13 mouse cellular contexts compared by ENCODE assay signal in genomic region chr7:132568817-132569216, GRCm38 (mm10). TPM values are rescaled to one million over a fixed set of nuclear protein-coding genes. Genes with fewer than 3 reads are reported as not detected.
DNase-seq lines count a peak whose midpoint lies in the region; ATAC-seq and TF ChIP-seq lines count a peak whose summit lies in the region.
"Had no signal": no experiment of that assay in that cellular context is flagged by ENCODE, and none has a peak within 500 bp of the region (broad histone marks: within the 10 kb centered on the region; RNA-seq: fewer than 3 reads in every experiment).

No protein-coding gene starts in this region.

- H3K9me3 ChIP-seq in midbrain, embryonic 16.5 days (replicated peaks; ENCODE audit: control insufficient read depth, low read length, poor library complexity, severe bottlenecking) = no peaks in the 10 kb centered on the region
- H3K9me3 ChIP-seq: embryonic facial prominence, embryonic 10.5 days; limb, embryonic 13.5 days; megakaryocyte, embryonic 14.5 days had no signal

- WGBS in lung, adult 2 months = 64% methylated on average over 6 of the region's 6 CpGs
- WGBS in bone marrow, adult 2 months = 27% methylated on average over 6 of the region's 6 CpGs
- WGBS in small intestine, adult 2 months = 25% methylated on average over 6 of the region's 6 CpGs
- 85% methylated on average over 6 of the region's 6 CpGs for WGBS in midbrain, embryonic 16.5 days

- ATAC-seq in midbrain, embryonic 16.5 days = no peak
- ATAC-seq: forebrain, embryonic 14.5 days; Patski had no signal

- H3K4me1 ChIP-seq in lung, adult 2 months (ENCODE audit: control insufficient read depth, insufficient read depth, low read length) = peaks cover 5% of the 10 kb centered on the region
- H3K4me1 ChIP-seq in bone marrow, adult 2 months (ENCODE audit: control insufficient read depth, insufficient read depth, low read length) = no peaks in the 10 kb centered on the region
- H3K4me1 ChIP-seq in small intestine, adult 2 months (ENCODE audit: control insufficient read depth, insufficient read depth, insufficient read length, low read length) = peaks cover 19% of the 10 kb centered on the region
- H3K4me1 ChIP-seq in midbrain, embryonic 16.5 days (ENCODE audit: control insufficient read depth, insufficient read depth, low read length) = 0 out of 2 replicates have a peak, but pooled peaks cover 2% of the 10 kb centered on the region

- TF ChIP-seq CTCF in lung, adult 2 months (IDR thresholded peaks at IDR 0.05; ENCODE audit: insufficient read depth, low read length) = no peak
- no peak for TF ChIP-seq CTCF in bone marrow, adult 2 months (IDR thresholded peaks at IDR 0.05; ENCODE audit: control insufficient read depth, insufficient read depth, low read length)
- no peak for TF ChIP-seq CTCF in small intestine, adult 2 months (IDR thresholded peaks at IDR 0.05; ENCODE audit: extremely low read depth, insufficient read length, insufficient replicate concordance, low read depth, low read length)

- DNase-seq in lung, postnatal 36 days = peak; percentile 56
- DNase-seq in lung, adult 2 months = no peak
- DNase-seq in thymus, postnatal 4 days = peak; percentile 71
- DNase-seq in urinary bladder, postnatal 25 days (ENCODE audit: low spot score) = no peak

- no peak overlapping the region for H3K9ac ChIP-seq in midbrain, embryonic 16.5 days (ENCODE audit: low read depth, low read length)
- H3K9ac ChIP-seq: limb, embryonic 13.5 days had no signal

- H3K27me3 ChIP-seq in small intestine, adult 2 months (ENCODE audit: control insufficient read depth, insufficient read depth, low read length) = no peaks in the 10 kb centered on the region
- no peaks in the 10 kb centered on the region for H3K27me3 ChIP-seq in midbrain, embryonic 16.5 days (ENCODE audit: control insufficient read depth, insufficient read depth, low read depth, low read length)
- H3K27me3 ChIP-seq: limb, embryonic 13.5 days; megakaryocyte, embryonic 14.5 days; Patski had no signal

- peak overlapping the region; percentile 24; the same call in 1 of the 2 replicates for H3K27ac ChIP-seq in bone marrow, adult 2 months (ENCODE audit: control insufficient read depth, insufficient read depth, low read depth, low read length, poor library complexity)
- peak overlapping the region; percentile 48; the same call in 1 of the 2 replicates for H3K27ac ChIP-seq in small intestine, adult 2 months (ENCODE audit: insufficient read depth, low read depth, low read length)
- no peak overlapping the region for H3K27ac ChIP-seq in midbrain, embryonic 16.5 days (ENCODE audit: low read length)
- H3K27ac ChIP-seq: embryonic facial prominence, embryonic 10.5 days; heart, adult 2 months; limb, embryonic 13.5 days had no signal

- no peak overlapping the region for H3K4me3 ChIP-seq in lung, adult 2 months (replicated peaks; ENCODE audit: extremely low read depth, low read depth, low read length)
- H3K4me3 ChIP-seq in bone marrow, adult 2 months (replicated peaks; ENCODE audit: control insufficient read depth, low read depth, low read length) = no peak overlapping the region
- no peak overlapping the region for H3K4me3 ChIP-seq in small intestine, adult 2 months (ENCODE audit: low read depth, low read length)
- H3K4me3 ChIP-seq in midbrain, embryonic 16.5 days (ENCODE audit: low read depth, low read length) = no peak overlapping the region
- H3K4me3 ChIP-seq: embryonic facial prominence, embryonic 10.5 days; heart, adult 2 months; limb, embryonic 13.5 days; megakaryocyte, embryonic 14.5 days had no signal

- H3K36me3 ChIP-seq in small intestine, adult 2 months (ENCODE audit: control insufficient read depth, insufficient read depth, low read length) = peaks cover 39% of the 10 kb centered on the region
- H3K36me3 ChIP-seq in midbrain, embryonic 16.5 days (ENCODE audit: control insufficient read depth, insufficient read depth, low read length) = peaks cover 8% of the 10 kb centered on the region

- no peak overlapping the region for H3K4me2 ChIP-seq in midbrain, embryonic 16.5 days (ENCODE audit: low read length)
- H3K4me2 ChIP-seq: limb, embryonic 13.5 days had no signal

- TF ChIP-seq POLR2A in lung, adult 2 months (IDR thresholded peaks at IDR 0.05; ENCODE audit: borderline replicate concordance, extremely low read depth, low read depth, low read length) = no peak
- TF ChIP-seq POLR2A in bone marrow, adult 2 months (IDR thresholded peaks at IDR 0.05; ENCODE audit: borderline replicate concordance, control insufficient read depth, low read depth, low read length) = no peak
- TF ChIP-seq POLR2A in small intestine, adult 2 months (IDR thresholded peaks at IDR 0.05; ENCODE audit: low read depth, low read length) = no peak

RNA-seq across cellular contexts. Expression of gene Oat, which starts 7.4 kb away (rescaled TPM):
- 126 and 152 TPM in 2 replicates for polyA plus RNA-seq in lung, adult 2 months (2012; rRNA removed)
- polyA plus RNA-seq in bone marrow, adult 2 months (2011; ENCODE audit: insufficient read depth, insufficient read length, low replicate concordance, missing spikeins) = 29.7 and 31.6 TPM in 2 replicates
- 37.4 and 251 TPM in 2 replicates for polyA plus RNA-seq in small intestine, adult 2 months (2012; rRNA removed)
- 87.8 and 106 TPM in 2 replicates for polyA plus RNA-seq in midbrain, embryonic 16.5 days (2015; fragmentation: Nextera tagmentation; extraction: Ambion mirVana)

RNA-seq across cellular contexts. Expression of gene Nkx1-2, which starts 30.6 kb away (rescaled TPM):
- not detected in 2 replicates for polyA plus RNA-seq in lung, adult 2 months (2012; rRNA removed)
- not detected in 2 replicates for polyA plus RNA-seq in bone marrow, adult 2 months (2011; ENCODE audit: insufficient read depth, insufficient read length, low replicate concordance, missing spikeins)
- 0.04 and 0.24 TPM in 2 replicates for polyA plus RNA-seq in small intestine, adult 2 months (2012; rRNA removed)
- polyA plus RNA-seq in midbrain, embryonic 16.5 days (2015; fragmentation: Nextera tagmentation; extraction: Ambion mirVana) = 0.38 and 0.40 TPM in 2 replicates
- polyA plus RNA-seq: forebrain, embryonic 14.5 days; heart, adult 2 months had no signal

RNA-seq across cellular contexts. Expression of gene Lhpp, which starts 41.6 kb away (rescaled TPM):
- 12.4 and 17.1 TPM in 2 replicates for polyA plus RNA-seq in lung, adult 2 months (2012; rRNA removed)
- polyA plus RNA-seq in bone marrow, adult 2 months (2011; ENCODE audit: insufficient read depth, insufficient read length, low replicate concordance, missing spikeins) = 2.2 and 5.5 TPM in 2 replicates
- polyA plus RNA-seq in small intestine, adult 2 months (2012; rRNA removed) = 8.2 and 36.1 TPM in 2 replicates
- polyA plus RNA-seq in midbrain, embryonic 16.5 days (2015; fragmentation: Nextera tagmentation; extraction: Ambion mirVana) = 39.3 and 51.3 TPM in 2 replicates

Comparison
In these comparisons a context has a peak if more than half of its experiments do, and no peak if none do; other contexts are left out.
1. DNase-seq: peak in lung, postnatal 36 days (single experiment) and thymus, postnatal 4 days (single experiment); none in lung, adult 2 months (single experiment) and urinary bladder, postnatal 25 days (single experiment).